Mouse (Mus musculus) macrophage (primary cell): ENCODE measurements around the gene Gm3633. TPM values are rescaled to one million over a fixed set of nuclear protein-coding genes. Genes with fewer than 3 reads are reported as not detected.
"Not testable (repeated sequence)": the region's sequence is repeated elsewhere in the genome, so short reads cannot be mapped to it uniquely, and the experiment has no call there.

Source experiments
- H3K27ac ChIP-seq: fragments of 350-480 bp; formaldehyde crosslinking; 2 replicates; pipeline ENCODE4 v1.9.0; 2021
- H3K36me3 ChIP-seq: fragments of 350-480 bp; formaldehyde crosslinking; 2 replicates; pipeline ENCODE4 v1.9.0; 2021; ENCODE audit errors: inconsistent target
- H3K4me3 ChIP-seq: fragments of 350-480 bp; formaldehyde crosslinking; 2 replicates; pipeline ENCODE4 v1.9.0; 2021; ENCODE audit errors: inconsistent target
- H3K79me2 ChIP-seq: fragments of 350-480 bp; formaldehyde crosslinking; 2 replicates; pipeline ENCODE4 v1.9.0; 2021; ENCODE audit errors: inconsistent target
- WGBS: methylation state at CpG from one replicate; pipeline ENCODE4 v1.1.7; 2026; ENCODE audit warnings: inconsistent platforms; ENCODE audit not compliant: missing documents; 5-methylcytosine and 5-hydroxymethylcytosine counted together
- polyA plus RNA-seq: library from polyadenylated mRNA; stranded (reverse); fragments of 250-400 nt; gene quantifications from 3 replicates; pipeline ENCODE4 v1.2.4, GENCODE M21; 2018; ENCODE audit warnings: inconsistent platforms
- total RNA-seq, 78 experiments: library from RNA; depleted of rRNA; stranded (reverse); fragments of 250-400 nt; gene quantifications; 1 replicate in 9 of 78; 2 replicates in 24 of 78; 3 replicates in 43 of 78; 4 replicates in 2 of 78; pipeline ENCODE4 v1.2.4; 2018; ENCODE audit warnings: inconsistent platforms in 56 of 78

Gm3633 gene
- not detected for total RNA-seq (2018; cell fraction: chromatin; rRNA removed)
- total RNA-seq (2018; cell fraction: cytosol; rRNA removed) = not detected
- not detected for total RNA-seq (2018; cell fraction: nucleus; rRNA removed)
- not detected in 3 replicates for polyA plus RNA-seq

GRCm38 (mm10) chr14:42641817-42642216 is at the start of gene Gm3633:
TSS of gene Gm3633 (minus strand) at chr14:42641917.
- H3K36me3 ChIP-seq, H3K79me2 ChIP-seq, H3K27ac ChIP-seq, H3K4me3 ChIP-seq: not testable (repeated sequence)
- WGBS = 60% methylated on average over 1 of the region's 2 CpGs

GRCm38 (mm10) chr14:42655638-42656037 is 13.9 kb upstream of the Gm3633 start, which contains the start of gene Gm10378:
TSS of gene Gm10378 (plus strand) at chr14:42655938.
- H3K79me2 ChIP-seq, H3K27ac ChIP-seq, H3K36me3 ChIP-seq, H3K4me3 ChIP-seq: not testable (repeated sequence)
- no CpG with 5 or more reads among the region's 1 CpGs for WGBS

DNA sequence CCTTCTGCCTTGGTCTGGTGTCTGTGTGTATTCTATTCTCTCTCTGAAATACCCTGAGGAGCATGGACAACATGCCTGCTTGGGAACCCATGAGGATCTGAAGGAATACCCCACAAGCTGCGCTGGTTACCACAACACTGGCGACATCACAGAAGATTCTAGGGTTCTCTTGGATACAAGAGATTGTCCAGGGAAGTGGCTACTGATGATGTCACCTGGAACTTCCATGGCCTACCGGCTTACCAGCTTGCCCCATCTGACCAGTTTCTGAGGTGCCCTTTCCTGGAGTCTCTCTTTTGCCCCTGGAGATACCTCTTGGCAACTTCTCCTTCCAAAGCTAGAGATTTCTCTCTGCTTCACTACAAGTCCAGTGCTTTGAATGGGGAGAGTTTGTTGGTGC is 41.9 kb downstream of the Gm3633 start, which contains the start of gene Gm17124:
TSS of gene Gm17124 (minus strand) at position 101 of the 400 bp plus-strand sequence.
- not testable (repeated sequence) for H3K79me2 ChIP-seq, H3K27ac ChIP-seq, H3K36me3 ChIP-seq, H3K4me3 ChIP-seq
- no CpG with 5 or more reads among the region's 3 CpGs for WGBS

Other genes with a start within 250 kb of the Gm3633 start
- gene Gm8005, start 202.2 kb downstream of the Gm3633 start, polyA plus RNA-seq = not detected in 3 replicates
- gene Gm8011, start 178.0 kb downstream of the Gm3633 start, polyA plus RNA-seq = not detected in 3 replicates
- not detected in 3 replicates for gene Gm8020, start 139.6 kb downstream of the Gm3633 start, polyA plus RNA-seq
- not detected in 3 replicates for gene Gm8024, start 117.6 kb downstream of the Gm3633 start, polyA plus RNA-seq
- gene Gm17124, start 42.0 kb downstream of the Gm3633 start, polyA plus RNA-seq = not detected in 3 replicates
- not detected in 3 replicates for gene Gm10378, start 14.0 kb upstream of the Gm3633 start, polyA plus RNA-seq
- not detected in 3 replicates for gene Gm3015, start 126.9 kb upstream of the Gm3633 start, polyA plus RNA-seq
- gene Gm10377, start 156.1 kb upstream of the Gm3633 start, polyA plus RNA-seq = not detected in 3 replicates
- gene Gm21977, start 211.6 kb upstream of the Gm3633 start, polyA plus RNA-seq = not detected in 3 replicates